Mouse (Mus musculus) midbrain, embryonic 16.5 days (tissue): ENCODE measurements around the gene Tm4sf20. TPM values are rescaled to one million over a fixed set of nuclear protein-coding genes. Genes with fewer than 3 reads are reported as not detected.

Experiments used
- ATAC-seq: fragments of 200-750 bp; cut with Nextera tagmentation; 2 replicates; pipeline ENCODE4 v1.8.0; 2017; ENCODE audit warnings: moderate TSS enrichment
- H3K27ac ChIP-seq: fragments of 300-500 bp; sonication (generic); 2 replicates; pipeline ENCODE4 v1.5.1; 2014; ENCODE audit warnings: mild to moderate bottlenecking, low read length, mixed read lengths
- H3K27me3 ChIP-seq: fragments of 300-500 bp; sonication (generic); 2 replicates; pipeline ENCODE4 v1.6.1; 2014; ENCODE audit warnings: low read depth, low read length, mixed read lengths; ENCODE audit not compliant: control insufficient read depth, insufficient read depth
- H3K36me3 ChIP-seq: fragments of 300-500 bp; sonication (generic); 2 replicates; pipeline ENCODE4 v1.6.1; 2014; ENCODE audit warnings: mild to moderate bottlenecking, low read length, moderate library complexity, mixed read lengths; ENCODE audit not compliant: control insufficient read depth, insufficient read depth
- H3K4me1 ChIP-seq: fragments of 300-500 bp; sonication (generic); 2 replicates; pipeline ENCODE4 v1.6.1; 2014; ENCODE audit warnings: mild to moderate bottlenecking, low read length, mixed read lengths; ENCODE audit not compliant: control insufficient read depth, insufficient read depth
- H3K4me2 ChIP-seq: fragments of 300-500 bp; sonication (generic); 2 replicates; pipeline ENCODE4 v1.6.1; 2014; ENCODE audit warnings: mild to moderate bottlenecking, low read length, mixed read lengths
- H3K4me3 ChIP-seq: fragments of 300-500 bp; sonication (generic); 2 replicates; pipeline ENCODE4 v1.5.1; 2014; ENCODE audit warnings: low read depth, mild to moderate bottlenecking, low read length, moderate library complexity, mixed read lengths
- H3K9ac ChIP-seq: fragments of 300-500 bp; sonication (generic); 2 replicates; pipeline ENCODE4 v1.6.1; 2014; ENCODE audit warnings: low read depth, low read length, mixed read lengths
- H3K9me3 ChIP-seq: fragments of 300-500 bp; sonication (generic); replicated peaks from 2 replicates; pipeline ENCODE4 v1.6.1; 2014; ENCODE audit warnings: mild to moderate bottlenecking, low read length, mixed read lengths; ENCODE audit not compliant: control insufficient read depth, poor library complexity, severe bottlenecking
- WGBS: fragments of 180-500 bp; shearing (Covaris S2); extraction: QIAGEN DNeasy Blood & Tissue Kit; methylation state at CpG from one replicate; pipeline ENCODE4 v1.1.7; 2014; 5-methylcytosine and 5-hydroxymethylcytosine counted together
- polyA plus RNA-seq: library from polyadenylated mRNA; unstranded; fragments of >200 nt; fragmentation: Nextera tagmentation; extraction: Ambion mirVana; gene quantifications from 2 replicates; pipeline ENCODE4 v1.2.1, GENCODE M21; 2015

Tm4sf20 gene
- polyA plus RNA-seq, 1 experiment from 2014 or later = 0.11 TPM

DNA sequence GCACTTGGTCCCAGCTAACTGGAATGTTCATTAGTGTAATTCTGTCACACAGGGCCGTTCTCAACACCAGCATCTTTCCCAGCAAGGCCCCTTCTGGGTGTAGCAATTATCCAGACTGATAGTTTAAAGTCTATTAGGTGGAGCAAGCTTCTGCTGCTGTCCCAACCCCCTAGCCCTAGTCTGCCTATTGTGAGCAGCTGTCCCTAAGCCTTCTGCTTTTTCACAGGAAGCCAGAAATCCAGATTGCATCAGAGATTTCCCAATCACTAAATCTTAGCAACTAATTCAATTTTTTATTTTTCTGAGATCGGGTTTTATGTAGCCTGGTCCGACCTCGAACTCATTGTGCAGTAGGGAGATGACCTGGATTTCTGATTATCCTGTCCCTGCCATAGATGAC, 30.7 kb upstream of the Tm4sf20 start:
- Histone ChIP-seq H3K36me3 (no peaks in the 10 kb centered on the region), H3K27me3 (no peaks in the 10 kb centered on the region), H3K4me2 (no peak overlapping the region), H3K4me1 (no peaks in the 10 kb centered on the region), H3K9ac (no peak overlapping the region), H3K27ac (no peak overlapping the region), H3K4me3 (no peak overlapping the region), H3K9me3 (no peaks in the 10 kb centered on the region)
- 91% methylated on average over 4 of the region's 4 CpGs for WGBS
- ATAC-seq = no peak

DNA sequence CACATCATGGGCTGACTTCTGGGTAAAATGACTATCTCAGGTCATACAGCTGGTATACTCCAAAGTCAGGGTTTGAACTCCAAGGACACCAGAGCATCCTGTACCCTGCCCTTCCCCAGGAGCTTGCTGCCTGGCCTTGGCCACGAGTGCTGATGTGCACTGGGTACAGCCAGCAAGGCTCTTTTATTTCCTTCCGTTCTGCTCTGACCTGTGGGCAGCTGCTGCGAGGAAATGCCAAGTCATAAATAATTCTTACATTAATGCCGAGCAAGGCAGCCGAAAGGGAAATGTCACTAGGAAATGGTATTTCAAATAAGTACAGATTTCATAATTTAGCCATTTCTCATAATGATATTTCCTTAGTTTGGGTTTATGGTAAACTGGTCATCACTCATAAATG, 30.0 kb upstream of the Tm4sf20 start:
- WGBS = 52% methylated on average over 5 of the region's 5 CpGs
- no peaks in the 10 kb centered on the region for H3K9me3 ChIP-seq
- ATAC-seq = no peak

DNA sequence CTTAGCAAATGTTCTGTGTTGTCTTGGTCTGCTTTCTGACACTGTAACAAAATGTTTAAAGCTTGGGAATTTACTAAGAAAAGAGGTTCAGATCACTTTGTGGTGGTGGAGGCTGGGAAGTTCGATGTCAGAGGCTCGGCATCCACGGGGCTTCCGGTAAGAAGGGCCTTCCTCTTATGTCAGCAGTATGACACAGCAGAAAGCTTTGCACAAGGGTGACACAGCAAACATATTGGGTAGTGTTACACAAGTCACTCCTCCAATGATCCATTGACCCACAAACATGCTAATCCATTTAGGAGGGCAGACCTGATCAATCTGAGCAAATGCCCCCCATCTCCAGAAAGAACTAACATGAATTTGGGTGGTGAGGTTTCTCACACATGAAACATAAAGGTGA, 28.8 kb upstream of the Tm4sf20 start:
- no peak for ATAC-seq
- Histone ChIP-seq H3K9me3 (no peaks in the 10 kb centered on the region), H3K36me3 (no peaks in the 10 kb centered on the region), H3K9ac (no peak overlapping the region), H3K27me3 (no peaks in the 10 kb centered on the region), H3K27ac (no peak overlapping the region), H3K4me1 (no peaks in the 10 kb centered on the region), H3K4me3 (no peak overlapping the region), H3K4me2 (no peak overlapping the region)
- WGBS = 97% methylated on average over 4 of the region's 4 CpGs

More for the DNA sequence above, 30.0 kb upstream of the Tm4sf20 start:
- Histone ChIP-seq H3K9ac (no peak overlapping the region), H3K4me2 (no peak overlapping the region), H3K4me3 (no peak overlapping the region), H3K27ac (no peak overlapping the region), H3K36me3 (no peaks in the 10 kb centered on the region), H3K27me3 (no peaks in the 10 kb centered on the region), H3K4me1 (no peaks in the 10 kb centered on the region)

DNA sequence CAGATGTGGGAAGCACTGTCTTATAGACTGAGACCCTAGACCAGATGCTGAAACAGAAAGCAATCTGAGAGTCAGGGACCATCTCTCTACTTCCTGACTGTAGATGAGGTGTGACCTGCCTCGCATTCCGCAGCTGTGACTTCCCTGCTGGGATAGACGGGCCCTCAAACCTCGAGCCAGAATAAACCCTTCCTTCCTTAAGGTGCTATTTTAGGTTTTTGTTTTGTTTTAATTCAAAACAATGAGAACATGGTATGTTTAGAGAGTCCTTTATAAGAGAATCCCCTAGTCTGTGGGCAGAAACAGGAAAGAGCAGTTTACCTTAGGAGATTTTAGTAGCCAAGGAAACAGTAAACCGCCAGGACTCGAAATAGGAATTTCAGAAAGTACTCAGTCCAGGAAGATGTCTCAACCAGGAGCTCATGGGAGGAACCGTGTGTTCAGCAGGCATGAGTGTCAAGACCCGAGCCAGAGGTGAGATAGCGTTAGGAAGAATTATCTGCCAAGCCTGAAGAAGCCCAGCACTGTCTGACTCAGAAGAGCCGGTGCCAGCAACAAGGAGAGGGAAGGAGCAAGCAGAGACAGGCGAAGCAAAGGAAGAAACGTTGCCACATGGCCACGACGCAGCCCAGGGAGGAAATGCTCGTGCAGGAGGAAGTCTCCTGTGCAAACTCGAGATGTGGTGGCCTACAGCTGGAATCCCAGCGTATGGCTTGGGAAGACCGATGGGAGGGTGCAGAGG, 27.6 kb upstream of the Tm4sf20 start:
- 89% methylated on average over 18 of the region's 18 CpGs for WGBS
- no peak for ATAC-seq

DNA sequence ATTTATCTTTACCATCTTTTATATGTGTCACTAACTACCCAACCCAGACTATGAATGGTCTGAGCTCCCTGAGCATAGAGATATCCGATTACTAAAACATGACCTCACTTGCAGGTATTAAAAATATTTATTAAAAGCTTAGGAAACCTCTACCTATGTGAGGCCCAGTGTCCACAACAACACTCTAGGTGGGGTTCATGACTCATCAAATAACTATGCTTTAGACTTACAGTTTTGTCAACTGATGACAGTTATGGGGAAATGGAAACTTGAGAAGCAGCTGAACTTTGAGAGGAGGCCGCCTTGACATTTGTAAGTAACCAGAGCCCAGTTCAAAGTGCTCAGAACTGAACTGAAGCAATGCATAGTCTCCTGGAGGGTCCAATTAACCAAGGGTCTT, 26.9 kb upstream of the Tm4sf20 start:
- no peaks in the 10 kb centered on the region for H3K9me3 ChIP-seq
- no peaks in the 10 kb centered on the region for H3K4me1 ChIP-seq
- no peak overlapping the region for H3K4me3 ChIP-seq
- H3K36me3 ChIP-seq = no peaks in the 10 kb centered on the region
- H3K27me3 ChIP-seq = no peaks in the 10 kb centered on the region
- no peak for ATAC-seq
- 86% methylated on average over 2 of the region's 2 CpGs for WGBS
- H3K4me2 ChIP-seq = no peak overlapping the region
- H3K27ac ChIP-seq = no peak overlapping the region
- no peak overlapping the region for H3K9ac ChIP-seq

More for the DNA sequence above, 27.6 kb upstream of the Tm4sf20 start:
- H3K36me3 ChIP-seq = no peaks in the 10 kb centered on the region
- no peaks in the 10 kb centered on the region for H3K4me1 ChIP-seq
- H3K27ac ChIP-seq = no peak overlapping the region
- no peak overlapping the region for H3K4me3 ChIP-seq
- H3K4me2 ChIP-seq = no peak overlapping the region
- H3K9ac ChIP-seq = no peak overlapping the region
- H3K9me3 ChIP-seq = no peaks in the 10 kb centered on the region
- no peaks in the 10 kb centered on the region for H3K27me3 ChIP-seq

DNA sequence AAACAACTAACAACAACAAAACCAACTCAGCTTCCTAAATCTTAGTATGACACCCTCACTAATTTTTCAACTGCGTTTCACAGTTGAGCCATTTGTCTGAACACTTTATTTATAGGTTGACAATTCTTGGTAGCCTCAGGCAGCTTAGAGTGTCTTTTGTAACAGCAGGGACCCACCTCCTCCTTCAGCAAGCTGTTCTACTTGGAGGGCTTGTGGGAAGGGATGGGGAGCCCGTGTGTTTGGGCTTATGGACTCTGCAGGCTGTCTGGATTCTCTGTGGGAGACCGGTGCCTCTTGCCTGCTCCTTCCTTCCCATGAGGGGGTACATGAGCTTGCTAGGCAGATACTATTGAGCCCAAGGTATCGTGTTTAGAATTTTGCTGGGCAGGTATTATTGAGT, 25.7 kb upstream of the Tm4sf20 start:
- H3K4me3 ChIP-seq = no peak overlapping the region
- H3K9ac ChIP-seq = no peak overlapping the region
- no peak overlapping the region for H3K27ac ChIP-seq
- ATAC-seq = no peak
- H3K4me2 ChIP-seq = no peak overlapping the region
- 52% methylated on average over 4 of the region's 4 CpGs for WGBS
- no peaks in the 10 kb centered on the region for H3K36me3 ChIP-seq
- H3K4me1 ChIP-seq = no peaks in the 10 kb centered on the region
- no peaks in the 10 kb centered on the region for H3K27me3 ChIP-seq
- H3K9me3 ChIP-seq = no peaks in the 10 kb centered on the region

DNA sequence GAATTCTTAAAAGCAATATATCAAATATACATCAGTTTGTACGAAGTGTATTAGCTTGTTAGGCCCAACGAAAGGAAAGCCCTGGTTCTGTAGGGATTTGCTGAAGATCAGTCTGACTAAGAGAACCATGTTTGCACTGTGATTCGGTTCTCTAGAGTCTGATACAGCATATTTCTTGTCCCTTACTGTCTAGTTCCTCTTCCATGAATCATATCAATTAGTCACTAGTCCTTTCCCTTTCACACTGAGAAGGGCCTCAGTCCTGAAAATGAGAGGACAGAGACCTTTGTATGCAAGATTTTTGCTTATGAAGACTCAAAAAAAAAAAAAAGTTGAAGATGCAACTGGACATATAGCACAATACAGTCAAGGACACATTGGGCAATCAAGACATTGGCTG, 24.8 kb upstream of the Tm4sf20 start:
- H3K9ac ChIP-seq = no peak overlapping the region
- no peaks in the 10 kb centered on the region for H3K9me3 ChIP-seq
- no peaks in the 10 kb centered on the region for H3K36me3 ChIP-seq
- no peak overlapping the region for H3K27ac ChIP-seq
- H3K4me2 ChIP-seq = no peak overlapping the region
- no peak for ATAC-seq
- H3K4me3 ChIP-seq = no peak overlapping the region
- no peaks in the 10 kb centered on the region for H3K27me3 ChIP-seq
- H3K4me1 ChIP-seq = no peaks in the 10 kb centered on the region
- WGBS = 92% methylated on average over 3 of the region's 3 CpGs

DNA sequence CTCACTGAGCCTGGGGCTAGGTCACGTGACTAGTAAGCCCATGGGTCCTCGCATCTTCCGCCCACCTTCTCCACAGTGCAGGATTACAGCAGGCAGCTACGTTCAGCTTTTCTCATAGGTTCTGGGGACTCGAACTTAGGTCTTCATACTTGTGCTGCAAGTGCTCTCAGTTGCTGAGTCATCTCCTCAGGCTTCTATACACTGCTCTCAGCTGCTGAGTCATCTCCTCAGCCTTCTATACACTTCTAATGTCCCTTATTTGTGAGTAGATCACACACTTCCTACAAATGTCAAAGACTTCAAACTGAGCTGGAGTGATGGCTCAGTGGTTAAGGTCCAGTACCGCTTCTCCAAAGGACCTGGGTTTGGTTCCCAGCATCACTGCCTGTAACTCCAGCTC, 24.0 kb upstream of the Tm4sf20 start:
- ATAC-seq = no peak
- 88% methylated on average over 6 of the region's 6 CpGs for WGBS
- H3K27ac ChIP-seq = no peak overlapping the region

DNA sequence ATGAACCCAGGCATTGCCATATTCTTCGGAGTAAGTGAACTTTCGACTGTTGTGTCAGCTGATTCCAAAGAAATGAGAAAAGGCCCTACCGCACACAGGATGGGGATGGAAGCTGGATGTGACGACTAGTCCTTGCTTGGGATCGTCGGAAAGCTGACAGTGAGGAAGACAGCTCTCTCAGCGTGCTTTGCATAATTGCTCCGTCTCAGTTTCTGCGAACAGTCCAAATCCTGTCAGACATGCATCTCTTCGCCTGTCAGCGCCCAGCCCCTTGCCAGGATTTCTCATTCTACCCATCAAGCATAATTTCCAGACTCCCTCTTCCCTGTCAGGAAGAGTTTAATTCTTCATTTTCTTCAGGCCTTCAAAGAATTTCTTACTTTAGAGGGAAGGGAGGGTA, 22.8 kb upstream of the Tm4sf20 start:
- Histone ChIP-seq H3K4me3 (no peak overlapping the region), H3K4me2 (no peak overlapping the region), H3K27ac (no peak overlapping the region), H3K9me3 (no peaks in the 10 kb centered on the region), H3K9ac (no peak overlapping the region), H3K27me3 (no peaks in the 10 kb centered on the region), H3K4me1 (no peaks in the 10 kb centered on the region), H3K36me3 (no peaks in the 10 kb centered on the region)
- WGBS = 45% methylated on average over 11 of the region's 11 CpGs
- peak; percentile 81 for ATAC-seq

More for the DNA sequence above, 24.0 kb upstream of the Tm4sf20 start:
- H3K9ac ChIP-seq = no peak overlapping the region
- H3K4me2 ChIP-seq = no peak overlapping the region
- H3K9me3 ChIP-seq = no peaks in the 10 kb centered on the region
- no peak overlapping the region for H3K4me3 ChIP-seq
- no peaks in the 10 kb centered on the region for H3K36me3 ChIP-seq
- H3K4me1 ChIP-seq = no peaks in the 10 kb centered on the region
- no peaks in the 10 kb centered on the region for H3K27me3 ChIP-seq
